Mouse (Mus musculus): ENCODE data around the gene Cmtm5. TPM values are rescaled to one million over a fixed set of nuclear protein-coding genes. Genes with fewer than 3 reads are reported as not detected.

Cmtm5 gene
- polyA plus RNA-seq, 1 experiment = not detected

GRCm38 (mm10) chr14:54920076-54920685, 15.9 kb upstream of the Cmtm5 start:
- Histone ChIP-seq H3K9ac (ENCODE audit: low read depth, poor library complexity, severe bottlenecking) (no peak overlapping the region), H3K4me3 (ENCODE audit: low read depth, low read length) (no peak overlapping the region), H3K4me1 (ENCODE audit: control insufficient read depth, insufficient read depth, low read length) (peaks cover 3% of the 10 kb centered on the region), H3K9me3 (replicated peaks; ENCODE audit: control insufficient read depth, insufficient read depth, low read length, poor library complexity, severe bottlenecking) (no peaks in the 10 kb centered on the region; the same call in 1 of the 2 replicates), H3K27ac (ENCODE audit: insufficient read depth, low read length) (no peak overlapping the region), H3K27me3 (ENCODE audit: control insufficient read depth, insufficient read depth, low read length, poor library complexity, severe bottlenecking) (no peaks in the 10 kb centered on the region), H3K36me3 (ENCODE audit: control insufficient read depth, insufficient read depth, low read length, poor library complexity, severe bottlenecking) (peaks cover 16% of the 10 kb centered on the region; the same call in 1 of the 2 replicates)
- TF ChIP-seq CTCF (IDR thresholded peaks at IDR 0.05; ENCODE audit: low read depth, low read length) = no peak
- TF ChIP-seq POLR2A (IDR thresholded peaks at IDR 0.05; ENCODE audit: insufficient read depth, low read length) = no peak
- no peak for TF ChIP-seq EP300 (IDR thresholded peaks at IDR 0.05; ENCODE audit: insufficient read depth, low read depth, low read length)

- peak overlapping the region; percentile 86 for H3K27ac ChIP-seq (ENCODE audit: insufficient read depth, low read length)
- H3K27me3 ChIP-seq (ENCODE audit: control insufficient read depth, insufficient read depth, low read length, poor library complexity, severe bottlenecking) = no peaks in the 10 kb centered on the region
- H3K9me3 ChIP-seq (replicated peaks; ENCODE audit: control insufficient read depth, insufficient read depth, low read length, poor library complexity, severe bottlenecking) = no peaks in the 10 kb centered on the region; the same call in 1 of the 2 replicates
- H3K4me3 ChIP-seq (ENCODE audit: low read depth, low read length) = peak overlapping the region; percentile 69
- no peaks in the 10 kb centered on the region for H3K36me3 ChIP-seq (ENCODE audit: control insufficient read depth, insufficient read depth, low read length, poor library complexity, severe bottlenecking)
- TF ChIP-seq CTCF (IDR thresholded peaks at IDR 0.05; ENCODE audit: low read depth, low read length) (no peak), EP300 (IDR thresholded peaks at IDR 0.05; ENCODE audit: insufficient read depth, low read depth, low read length) (0 out of 2 replicates have a peak, but pooled peaks have one; percentile 22), POLR2A (IDR thresholded peaks at IDR 0.05; ENCODE audit: insufficient read depth, low read length) (peak; percentile 60)
- H3K9ac ChIP-seq (ENCODE audit: low read depth, poor library complexity, severe bottlenecking) = peak overlapping the region; percentile 89
- H3K4me1 ChIP-seq (ENCODE audit: control insufficient read depth, insufficient read depth, low read length) = peaks cover 9% of the 10 kb centered on the region
These were observed 11.3 kb upstream of the Cmtm5 start for GRCm38 (mm10) chr14:54924641-54925348.

GRCm38 (mm10) chr14:54925349-54926342, 10.4 kb upstream of the Cmtm5 start, which contains the start of gene Efs:
Efs (minus strand) TSS chr14:54926126.
- peak within 1 kb of the TSS; percentile 89 for H3K9ac ChIP-seq (ENCODE audit: low read depth, poor library complexity, severe bottlenecking)
- H3K4me3 ChIP-seq (ENCODE audit: low read depth, low read length) = peak within 1 kb of the TSS; percentile 69
- TF ChIP-seq CTCF (IDR thresholded peaks at IDR 0.05; ENCODE audit: low read depth, low read length) = no peak
- TF ChIP-seq EP300 (IDR thresholded peaks at IDR 0.05; ENCODE audit: insufficient read depth, low read depth, low read length) = no peak
- TF ChIP-seq POLR2A (IDR thresholded peaks at IDR 0.05; ENCODE audit: insufficient read depth, low read length) = no peak
- H3K9me3 ChIP-seq (replicated peaks; ENCODE audit: control insufficient read depth, insufficient read depth, low read length, poor library complexity, severe bottlenecking) = no peaks in the 10 kb centered on the region; the same call in 1 of the 2 replicates
- H3K4me1 ChIP-seq (ENCODE audit: control insufficient read depth, insufficient read depth, low read length) = peaks cover 13% of the 10 kb centered on the region
- no peaks in the 10 kb centered on the region for H3K36me3 ChIP-seq (ENCODE audit: control insufficient read depth, insufficient read depth, low read length, poor library complexity, severe bottlenecking)
- H3K27ac ChIP-seq (ENCODE audit: insufficient read depth, low read length) = peak within 1 kb of the TSS; percentile 86
- H3K27me3 ChIP-seq (ENCODE audit: control insufficient read depth, insufficient read depth, low read length, poor library complexity, severe bottlenecking) = no peaks in the 10 kb centered on the region

DNA sequence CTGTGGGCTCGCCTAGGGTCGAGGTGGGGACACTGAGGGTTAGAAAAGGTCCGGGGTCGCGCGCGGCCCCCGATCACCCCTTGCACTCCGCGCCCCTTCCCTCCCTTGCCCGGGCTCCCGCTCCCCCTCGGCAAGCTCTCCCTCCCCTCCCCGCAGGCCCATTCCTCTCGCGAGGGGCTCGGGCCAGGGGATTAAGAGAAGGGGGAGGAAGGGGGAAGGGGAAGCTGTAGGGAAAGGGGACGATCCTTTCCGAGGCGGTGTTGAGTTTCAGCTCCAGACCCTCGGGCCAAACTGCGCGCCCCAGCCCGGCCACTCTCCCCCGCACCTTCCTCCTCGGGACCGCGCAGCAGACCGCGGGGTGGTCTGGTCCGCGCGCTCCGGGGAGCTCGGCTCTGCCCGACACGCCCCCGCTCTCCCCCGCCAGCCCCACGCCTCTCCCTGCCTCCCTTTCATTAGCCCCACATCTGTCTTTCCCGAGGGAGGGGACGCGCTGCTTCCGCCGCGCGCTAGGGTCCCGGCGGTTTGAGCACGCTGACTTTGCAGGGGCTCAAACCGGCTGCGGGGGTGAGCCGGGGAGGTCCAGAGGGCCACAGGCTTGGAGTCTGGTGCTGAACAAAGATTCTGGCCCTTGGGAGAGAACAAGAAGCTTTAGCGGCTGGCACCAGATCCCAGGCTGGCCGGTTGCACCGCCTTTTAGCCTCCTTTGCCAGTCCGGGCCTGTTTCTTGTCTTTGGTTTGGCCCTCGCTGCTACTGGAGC, 9.5 kb upstream of the Cmtm5 start:
- peak; percentile 43; the same call in 1 of the 2 replicates for TF ChIP-seq EP300 (IDR thresholded peaks at IDR 0.05; ENCODE audit: insufficient read depth, low read depth, low read length)
- no peak for TF ChIP-seq CTCF (IDR thresholded peaks at IDR 0.05; ENCODE audit: low read depth, low read length)
- H3K4me3 ChIP-seq (ENCODE audit: low read depth, low read length) = peak overlapping the region; percentile 69
- H3K4me1 ChIP-seq (ENCODE audit: control insufficient read depth, insufficient read depth, low read length) = peaks cover 10% of the 10 kb centered on the region
- H3K27ac ChIP-seq (ENCODE audit: insufficient read depth, low read length) = peak overlapping the region; percentile 86
- no peaks in the 10 kb centered on the region for H3K27me3 ChIP-seq (ENCODE audit: control insufficient read depth, insufficient read depth, low read length, poor library complexity, severe bottlenecking)
- no peaks in the 10 kb centered on the region; the same call in 1 of the 2 replicates for H3K9me3 ChIP-seq (replicated peaks; ENCODE audit: control insufficient read depth, insufficient read depth, low read length, poor library complexity, severe bottlenecking)
- no peaks in the 10 kb centered on the region for H3K36me3 ChIP-seq (ENCODE audit: control insufficient read depth, insufficient read depth, low read length, poor library complexity, severe bottlenecking)
- H3K9ac ChIP-seq (ENCODE audit: low read depth, poor library complexity, severe bottlenecking) = peak overlapping the region; percentile 89

GRCm38 (mm10) chr14:54927296-54927695, 8.8 kb upstream of the Cmtm5 start:
- Histone ChIP-seq H3K36me3 (ENCODE audit: control insufficient read depth, insufficient read depth, low read length, poor library complexity, severe bottlenecking) (no peaks in the 10 kb centered on the region), H3K4me3 (ENCODE audit: low read depth, low read length) (peak overlapping the region; percentile 69), H3K9me3 (replicated peaks; ENCODE audit: control insufficient read depth, insufficient read depth, low read length, poor library complexity, severe bottlenecking) (no peaks in the 10 kb centered on the region), H3K27ac (ENCODE audit: insufficient read depth, low read length) (peak overlapping the region; percentile 77), H3K4me1 (ENCODE audit: control insufficient read depth, insufficient read depth, low read length) (peaks cover 12% of the 10 kb centered on the region), H3K27me3 (ENCODE audit: control insufficient read depth, insufficient read depth, low read length, poor library complexity, severe bottlenecking) (no peaks in the 10 kb centered on the region), H3K9ac (ENCODE audit: low read depth, poor library complexity, severe bottlenecking) (peak overlapping the region; percentile 89)
- TF ChIP-seq CTCF (IDR thresholded peaks at IDR 0.05; ENCODE audit: low read depth, low read length) (no peak), POLR2A (IDR thresholded peaks at IDR 0.05; ENCODE audit: insufficient read depth, low read length) (no peak), EP300 (IDR thresholded peaks at IDR 0.05; ENCODE audit: insufficient read depth, low read depth, low read length) (no peak)
